27 mouse cellular contexts compared by ENCODE assay signal in genomic region chr16:31603185-31603584, GRCm38 (mm10).
DNase-seq lines count a peak whose midpoint lies in the region; TF ChIP-seq lines count a peak whose summit lies in the region.
"Had no signal": no experiment of that assay in that cellular context is flagged by ENCODE, and none has a peak within 500 bp of the region (broad histone marks: within the 10 kb centered on the region; RNA-seq: fewer than 3 reads in every experiment).

No protein-coding gene starts in this region.

- H3K4me2 ChIP-seq in myocyte (ENCODE audit: low read depth): peak overlapping the region; percentile 28
- H3K4me2 ChIP-seq: forebrain, embryonic 13.5 days; heart, embryonic 11.5 days; hindbrain, embryonic 12.5 days; intestine, embryonic 15.5 days; limb, embryonic 15.5 days; liver, embryonic 15.5 days; midbrain, embryonic 15.5 days had no signal

- no peaks in the 10 kb centered on the region for H3K36me3 ChIP-seq in myocyte (ENCODE audit: control insufficient read depth, insufficient read depth)
- H3K36me3 ChIP-seq: hindbrain, embryonic 12.5 days; intestine, embryonic 15.5 days; limb, embryonic 10.5 days; limb, embryonic 15.5 days; liver, embryonic 15.5 days; midbrain, embryonic 15.5 days had no signal

- no peaks in the 10 kb centered on the region for H3K79me2 ChIP-seq in myocyte (ENCODE audit: control insufficient read depth, insufficient read depth)

- no peaks in the 10 kb centered on the region for H3K27me3 ChIP-seq in myocyte (ENCODE audit: control insufficient read depth, insufficient read depth, insufficient read length)
- H3K27me3 ChIP-seq: hindbrain, embryonic 12.5 days; intestine, embryonic 15.5 days; limb, embryonic 15.5 days; midbrain, embryonic 15.5 days had no signal

- H3ac ChIP-seq in myocyte (ENCODE audit: control insufficient read depth, insufficient read length): no peak overlapping the region

- no peak overlapping the region for H3K4me3 ChIP-seq in myocyte
- H3K4me3 ChIP-seq: forebrain, embryonic 13.5 days; hindbrain, embryonic 12.5 days; intestine, embryonic 15.5 days; limb, embryonic 10.5 days; limb, embryonic 15.5 days; liver, embryonic 15.5 days; megakaryocyte, embryonic 14.5 days; midbrain, embryonic 15.5 days had no signal

- no peak for TF ChIP-seq POLR2A in myocyte (IDR thresholded peaks at IDR 0.05; ENCODE audit: insufficient read length, low read depth)

- peak; percentile 15 to 18 for DNase-seq in layer of hippocampus, adult 8-10 months (ENCODE audit: low spot score in 2 of 2)
- no peak for DNase-seq in layer of hippocampus, postnatal 14 days (ENCODE audit: low spot score in 2 of 2)
- peak; percentile 23 for DNase-seq in lung, postnatal 10 days
- no peak for DNase-seq in lung, postnatal 25 days (ENCODE audit: low spot score)
- DNase-seq in 3T3-L1 (ENCODE audit: low read depth, low spot score): peak; percentile 77
- no peak for DNase-seq in kidney, postnatal 4 days
- DNase-seq: adrenal gland, postnatal 10 days; B cell, adult 2 months; cerebellum, adult 11 months; cerebellum, adult 9-10 months; cerebellum, postnatal 36 days; gastrocnemius, postnatal 10 days; heart, postnatal 36 days; kidney, adult 2 months; right cerebral cortex, postnatal 4 days; thymus, adult 2 months; thymus, postnatal 36 days had no signal

TF ChIP-seq in myocyte, 11 proteins besides CTCF, POLR2A, EP300 and RAD21:
- TF ChIP-seq CEBPB (IDR thresholded peaks at IDR 0.05; ENCODE audit: insufficient read depth, poor library complexity, severe bottlenecking) (no peak), TCF12 (IDR thresholded peaks at IDR 0.05; ENCODE audit: insufficient read depth, poor library complexity, severe bottlenecking) (no peak), POLR2AphosphoS2 (IDR thresholded peaks at IDR 0.05; ENCODE audit: insufficient read length, low read depth) (no peak), SRF (IDR thresholded peaks at IDR 0.05; ENCODE audit: control insufficient read depth, insufficient read length, low read depth) (no peak), MAX (IDR thresholded peaks at IDR 0.05; ENCODE audit: low read depth) (no peak), MYOG (IDR thresholded peaks at IDR 0.05; ENCODE audit: control insufficient read depth in 1 of 3, insufficient read depth in 1 of 3, insufficient read length in 2 of 3, low read depth in 2 of 3) (peak in 2 of 3 experiments; percentile 12 to 56), MYOD1 (IDR thresholded peaks at IDR 0.05; ENCODE audit: control insufficient read depth in 1 of 3, insufficient read length in 2 of 3, low read depth in 2 of 3) (peak in 1 of 3 experiments; percentile 30)

Comparison
In these comparisons a context has a peak if more than half of its experiments do, and no peak if none do; other contexts are left out.
1. DNase-seq: peak in layer of hippocampus, adult 8-10 months (2 of 2), lung, postnatal 10 days (single experiment) and 3T3-L1 (single experiment); none in layer of hippocampus, postnatal 14 days (0 of 2), lung, postnatal 25 days (single experiment) and kidney, postnatal 4 days (0 of 2).